Mouse (Mus musculus): ENCODE results near the gene Eif3b.
"Not testable (repeated sequence)": the region's sequence is repeated elsewhere in the genome, so short reads cannot be mapped to it uniquely, and the experiment has no call there.

Gene Eif3b

GRCm38 (mm10) chr5:140396166-140396940 lies 22.8 kb upstream of the Eif3b start:
- peak; percentile 70 for DNase-seq (ENCODE audit: low read depth)

DNA sequence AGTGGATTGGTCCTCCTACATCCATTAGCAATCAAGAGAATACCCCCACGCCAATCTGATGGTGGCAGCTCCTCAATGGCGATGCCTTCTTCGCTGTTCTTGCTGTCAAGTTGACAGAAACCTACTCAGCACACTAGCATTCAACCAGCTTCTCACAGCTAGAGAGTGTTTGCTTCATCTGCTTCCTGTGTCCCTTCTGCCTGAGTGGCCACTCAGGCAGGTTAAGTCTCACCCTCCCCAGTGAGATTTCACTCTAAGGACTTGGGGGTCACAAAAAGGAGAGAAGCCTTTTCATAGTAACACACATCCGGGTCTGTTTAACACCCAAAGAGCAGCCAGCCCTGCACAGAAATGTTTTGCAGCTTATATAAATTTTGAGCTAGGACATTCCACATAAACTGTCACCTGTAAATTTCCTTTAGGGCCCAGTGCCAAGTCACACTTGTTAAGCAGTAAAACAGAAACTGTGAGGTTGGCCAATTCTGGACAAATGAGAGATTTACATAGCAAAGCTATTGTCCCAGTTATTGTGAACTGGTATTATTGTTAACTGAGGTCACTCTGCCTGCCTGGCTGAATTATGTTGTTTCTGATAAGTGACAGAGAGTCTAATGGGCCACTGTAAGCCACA lies 16.4 kb upstream of the Eif3b start:
- no peak for DNase-seq (ENCODE audit: low read depth)

GRCm38 (mm10) chr5:140405126-140405525 lies 14.0 kb upstream of the Eif3b start:
- DNase-seq (ENCODE audit: low read depth): no peak

GRCm38 (mm10) chr5:140406666-140407065 lies 12.5 kb upstream of the Eif3b start:
- DNase-seq (ENCODE audit: low read depth): no peak

DNA sequence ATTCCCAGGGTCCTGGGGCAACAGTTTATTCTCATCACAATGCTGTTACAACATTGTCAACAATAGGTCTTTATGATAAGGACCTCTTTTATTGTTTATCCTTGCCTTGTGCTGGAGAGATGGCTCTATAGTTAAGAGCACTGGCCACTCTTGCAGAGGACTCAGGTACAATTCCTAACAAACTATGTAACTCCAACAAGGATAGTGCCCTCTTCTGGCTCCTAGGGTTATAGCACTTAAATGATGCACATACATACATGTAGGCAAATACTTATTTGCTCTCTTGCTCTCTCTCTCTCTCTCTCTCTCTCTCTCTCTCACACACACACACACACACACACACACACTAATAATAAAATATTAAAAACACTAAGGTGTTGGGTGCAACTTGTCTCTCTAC lies 10.3 kb upstream of the Eif3b start:
- peak; percentile 20 for DNase-seq (ENCODE audit: low read depth)

DNA sequence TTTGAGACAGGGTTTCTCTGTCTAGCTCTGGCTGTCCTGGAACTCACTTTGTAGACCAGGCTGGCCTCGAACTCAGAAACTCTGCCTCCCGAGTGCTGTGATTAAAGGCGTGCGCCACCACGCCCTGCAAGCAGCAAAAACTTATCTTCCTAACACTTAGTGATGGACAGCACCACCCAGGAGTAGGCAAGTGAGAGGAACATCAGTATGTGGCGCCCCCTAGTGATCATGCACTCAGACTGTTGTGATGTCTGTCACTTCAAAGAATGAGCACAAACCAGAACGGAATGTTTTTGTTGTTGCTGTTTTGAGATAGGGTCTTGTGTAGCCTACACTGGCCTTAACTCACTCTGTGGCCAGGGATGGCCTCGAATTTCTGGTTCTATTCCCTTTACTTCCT lies 7.8 kb upstream of the Eif3b start:
- peak; percentile 80 for DNase-seq (ENCODE audit: low read depth)

DNA sequence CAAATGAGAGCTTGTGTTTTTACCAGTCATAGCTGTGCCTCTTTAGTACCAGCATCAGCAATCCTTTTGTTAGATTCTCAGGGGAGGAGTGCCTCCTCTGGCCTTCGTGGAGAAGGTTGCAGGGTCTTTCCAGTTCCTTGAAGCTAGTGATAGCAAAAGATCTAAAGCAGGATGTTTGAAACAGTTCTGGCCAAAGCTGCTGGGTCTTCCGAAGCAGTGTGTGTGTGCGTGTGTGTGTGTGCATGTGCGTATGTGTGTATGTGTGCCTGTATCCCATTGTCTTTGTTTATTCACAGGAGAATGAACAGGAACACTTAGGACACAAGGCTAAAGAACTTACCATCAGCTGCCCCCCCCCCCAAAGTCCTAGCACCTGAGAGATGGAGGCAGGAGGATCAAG lies 4.5 kb upstream of the Eif3b start:
- peak; percentile 25 for DNase-seq (ENCODE audit: low read depth)

- DNase-seq (ENCODE audit: low read depth): no peak
Measured at GRCm38 (mm10) chr5:140418106-140418488, 1.0 kb upstream of the Eif3b start.

DNA sequence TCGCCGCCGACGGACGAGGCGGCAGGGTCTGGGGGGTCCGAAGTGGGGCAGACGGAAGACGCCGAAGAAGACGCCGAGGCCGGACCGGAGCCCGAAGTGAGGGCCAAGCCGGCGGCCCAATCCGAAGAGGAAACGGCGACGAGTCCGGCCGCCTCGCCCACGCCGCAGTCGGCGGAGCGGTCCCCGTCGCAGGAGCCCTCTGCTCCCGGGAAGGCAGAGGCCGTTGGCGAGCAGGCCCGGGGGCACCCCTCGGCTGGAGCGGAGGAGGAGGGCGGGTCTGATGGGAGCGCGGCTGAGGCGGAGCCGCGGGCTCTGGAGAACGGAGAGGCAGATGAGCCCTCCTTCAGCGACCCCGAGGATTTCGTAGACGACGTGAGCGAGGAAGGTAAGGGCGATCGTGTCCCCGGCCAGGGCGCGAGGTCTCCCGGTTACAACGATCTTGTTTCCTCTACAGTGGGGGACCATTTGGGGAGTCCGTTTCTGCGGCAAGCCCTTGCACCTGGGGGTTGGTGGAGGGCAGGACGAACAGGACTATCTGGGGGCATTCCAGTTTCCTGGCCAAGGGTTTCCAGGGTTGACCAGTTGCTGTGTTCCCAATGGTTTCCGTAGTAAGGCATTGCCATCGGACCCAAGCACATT lies 433 bp downstream of the Eif3b start:
- peak; percentile 38 for DNase-seq (ENCODE audit: low read depth)

- DNase-seq (ENCODE audit: low read depth): peak; percentile 33
Measured at GRCm38 (mm10) chr5:140420616-140421015, 1.5 kb downstream of the Eif3b start.

DNA sequence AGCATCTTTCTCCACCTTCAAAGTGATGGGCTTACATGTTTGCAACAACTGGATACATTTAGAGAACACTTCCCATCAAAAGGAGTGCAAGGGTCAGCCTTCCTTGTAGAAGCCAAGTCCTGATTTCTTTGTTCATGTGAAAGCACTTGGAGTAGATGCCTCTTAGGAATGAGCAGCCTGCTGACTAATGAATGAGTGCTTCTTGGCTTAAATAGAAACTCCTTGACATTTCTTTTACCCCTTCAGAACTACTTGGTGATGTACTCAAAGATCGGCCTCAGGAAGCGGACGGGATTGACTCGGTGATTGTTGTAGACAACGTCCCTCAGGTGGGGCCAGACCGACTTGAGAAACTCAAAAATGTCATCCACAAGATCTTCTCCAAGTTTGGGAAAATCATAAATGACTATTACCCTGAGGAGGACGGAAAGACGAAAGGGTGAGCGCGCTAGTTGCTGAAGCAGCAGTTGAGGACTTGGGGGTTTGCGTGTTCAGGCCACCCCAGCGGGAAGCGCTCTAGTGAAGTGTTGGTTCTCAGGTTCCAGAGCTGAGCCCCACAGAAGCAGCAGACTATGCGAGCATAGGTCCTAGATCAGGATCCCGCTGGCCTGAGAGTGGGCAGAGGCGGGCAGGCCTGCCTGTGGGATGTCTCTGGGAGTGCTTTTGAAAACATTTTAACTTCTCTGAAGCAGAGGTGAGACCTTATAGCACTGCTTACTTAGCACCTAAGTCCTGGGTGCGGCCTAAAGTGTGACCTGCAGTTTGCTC lies 6.1 kb downstream of the Eif3b start:
- no peak for DNase-seq (ENCODE audit: low read depth)

DNA sequence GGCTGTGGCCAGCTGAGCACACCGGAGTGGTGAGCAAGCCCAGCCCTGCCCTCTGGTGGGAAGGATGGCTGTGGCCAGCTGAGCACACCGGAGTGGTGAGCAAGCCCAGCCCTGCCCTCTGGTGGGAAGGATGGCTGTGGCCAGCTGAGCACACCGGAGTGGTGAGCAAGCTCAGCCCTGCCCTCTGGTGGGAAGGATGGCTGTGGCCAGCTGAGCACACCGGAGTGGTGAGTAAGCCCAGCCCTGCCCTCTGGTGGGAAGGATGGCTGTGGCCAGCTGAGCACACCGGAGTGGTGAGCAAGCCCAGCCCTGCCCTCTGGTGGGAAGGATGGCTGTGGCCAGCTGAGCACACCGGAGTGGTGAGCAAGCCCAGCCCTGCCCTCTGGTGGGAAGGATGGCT lies 20.0 kb downstream of the Eif3b start:
- DNase-seq (ENCODE audit: low read depth): not testable (repeated sequence)

DNA sequence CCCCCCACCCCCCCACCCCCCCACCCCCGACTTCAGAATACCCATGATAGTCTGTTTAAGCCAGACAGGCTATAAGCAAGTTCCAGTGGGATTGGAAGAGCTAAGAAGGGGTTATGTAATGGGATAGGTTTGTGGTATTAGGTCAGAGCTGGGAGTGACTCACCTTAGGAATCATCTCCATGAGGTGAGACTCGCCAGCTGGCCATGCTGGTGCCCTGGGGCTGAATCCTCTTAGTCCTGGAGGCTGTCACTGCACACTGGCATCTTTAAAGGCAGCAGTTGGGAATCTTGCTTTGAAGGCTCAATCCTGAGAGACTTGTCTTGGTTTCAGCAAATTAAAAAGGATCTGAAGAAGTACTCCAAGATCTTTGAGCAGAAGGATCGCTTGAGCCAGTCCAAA lies 22.3 kb downstream of the Eif3b start:
- peak; percentile 25 for DNase-seq (ENCODE audit: low read depth)

- DNase-seq (ENCODE audit: low read depth): no peak
Measured at GRCm38 (mm10) chr5:140444012-140444411, 24.9 kb downstream of the Eif3b start.

DNA sequence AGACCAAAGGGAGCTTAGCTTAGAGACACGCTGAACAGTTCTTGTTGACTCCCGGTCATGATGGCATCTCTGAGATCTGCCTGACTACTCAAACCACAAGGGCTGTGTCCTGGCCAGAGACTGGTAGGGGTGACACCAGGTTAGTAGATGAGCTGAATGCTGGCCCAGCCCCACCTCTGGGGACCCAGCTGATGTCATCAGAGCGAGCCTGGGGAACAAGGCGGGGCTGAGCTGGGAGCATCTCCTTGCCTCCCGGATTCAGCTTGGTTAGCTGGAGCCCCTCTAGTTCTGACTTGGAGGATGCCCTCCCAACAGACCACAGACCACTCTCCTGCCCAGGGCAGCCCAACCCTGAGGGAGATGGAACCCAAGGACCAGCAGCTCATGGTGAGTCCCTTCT lies 26.2 kb downstream of the Eif3b start, which contains the start of gene Gm4869:
Gm4869 (plus strand) TSS at position 301 of the 400 bp plus-strand sequence.
- DNase-seq (ENCODE audit: low read depth): no peak

DNA sequence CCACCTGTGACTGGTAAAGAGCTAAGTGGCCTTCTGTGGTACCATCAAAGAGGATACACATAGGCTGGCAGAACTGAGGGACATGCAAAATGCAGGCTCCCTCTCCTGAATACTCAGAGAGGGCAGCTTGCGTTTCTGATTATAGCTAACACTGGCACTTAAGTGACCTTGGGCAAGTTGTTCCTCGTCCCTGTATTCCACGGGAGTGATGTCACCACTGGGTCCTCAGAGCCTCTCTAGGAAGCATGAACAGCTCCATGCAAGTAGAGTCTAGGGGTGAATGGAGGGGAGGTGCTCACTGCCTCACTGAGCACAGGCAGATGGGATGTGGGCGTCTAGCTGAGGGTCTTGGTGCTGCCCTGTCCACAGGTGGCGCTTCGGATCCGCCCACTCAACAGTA lies 26.9 kb downstream of the Eif3b start:
- DNase-seq (ENCODE audit: low read depth): no peak

DNA sequence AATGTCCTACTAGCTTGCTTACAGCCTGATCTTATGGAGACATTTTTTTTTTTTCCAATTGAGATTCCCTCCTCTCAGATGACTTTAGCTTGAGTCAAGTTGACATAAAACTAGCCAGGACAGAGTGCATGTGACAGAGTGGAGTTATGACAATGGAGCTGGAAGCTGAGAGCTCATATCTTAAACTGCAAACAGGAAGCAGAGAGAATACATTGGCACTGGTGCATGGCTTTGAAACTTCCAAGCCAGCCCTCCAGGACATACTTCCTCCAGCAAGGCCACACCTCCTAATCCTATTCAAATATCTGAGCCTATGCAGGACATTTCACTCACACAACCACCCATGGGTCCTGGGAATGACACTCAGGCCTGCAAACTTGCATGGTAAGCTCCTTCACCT lies 35.4 kb downstream of the Eif3b start:
- no peak for DNase-seq (ENCODE audit: low read depth)

DNA sequence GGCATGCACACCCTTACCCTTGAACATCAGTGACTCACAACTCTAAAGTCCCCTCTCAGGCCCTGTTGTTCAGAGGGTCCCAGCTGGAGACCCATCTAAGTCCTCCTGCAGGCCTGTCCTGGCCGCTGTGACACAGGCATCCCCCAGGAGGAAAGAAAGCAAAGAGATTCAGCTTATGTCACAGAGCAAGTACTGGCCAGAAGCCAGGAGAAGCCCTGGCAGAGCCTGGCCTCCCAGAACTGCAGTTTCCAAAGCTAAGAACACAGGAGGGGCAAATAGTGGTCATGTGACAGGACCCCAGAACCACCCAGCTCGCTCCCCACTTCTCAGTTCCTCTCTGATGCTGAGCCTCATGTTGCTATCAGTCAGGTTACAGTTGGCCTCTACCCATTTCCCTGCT lies 36.3 kb downstream of the Eif3b start:
- DNase-seq (ENCODE audit: low read depth): no peak

- no peak for DNase-seq (ENCODE audit: low read depth)
Measured at GRCm38 (mm10) chr5:140461476-140461875, 42.3 kb downstream of the Eif3b start.

- DNase-seq (ENCODE audit: low read depth): not testable (repeated sequence)
Measured at GRCm38 (mm10) chr5:140463151-140463550, 44.0 kb downstream of the Eif3b start.

- no peak for DNase-seq (ENCODE audit: low read depth)
Measured at GRCm38 (mm10) chr5:140464943-140465342, 45.8 kb downstream of the Eif3b start.

- peak; percentile 33 for DNase-seq (ENCODE audit: low read depth)
Measured at GRCm38 (mm10) chr5:140472336-140472735, 53.2 kb downstream of the Eif3b start.

Measured in NIH3T3 (cell line).